In genomic region chr10:66953248-66953975, GRCm38 (mm10) we compare ENCODE assay signal across 11 mouse cellular contexts.
DNase-seq lines count a peak whose midpoint lies in the region; ATAC-seq and TF ChIP-seq lines count a peak whose summit lies in the region.
"Had no signal": no experiment of that assay in that cellular context is flagged by ENCODE, and none has a peak within 500 bp of the region (broad histone marks: within the 10 kb centered on the region; RNA-seq: fewer than 3 reads in every experiment).

No protein-coding gene starts in this region.

- WGBS in intestine, postnatal 0 days = 38% methylated on average over 10 of the region's 10 CpGs
- WGBS in intestine, embryonic 15.5 days = 46% methylated on average over 10 of the region's 10 CpGs
- 50% methylated on average over 10 of the region's 10 CpGs for WGBS in stomach, embryonic 16.5 days
- 45% methylated on average over 10 of the region's 10 CpGs for WGBS in stomach, postnatal 0 days

- no peak for ATAC-seq in intestine, postnatal 0 days
- ATAC-seq in intestine, embryonic 15.5 days = no peak
- ATAC-seq in stomach, embryonic 16.5 days (ENCODE audit: insufficient read depth, low FRiP score) = no peak
- no peak for ATAC-seq in stomach, postnatal 0 days (ENCODE audit: low FRiP score, low TSS enrichment)

- no peak overlapping the region for H3K9ac ChIP-seq in intestine, postnatal 0 days (ENCODE audit: low read depth, low read length)
- H3K9ac ChIP-seq in intestine, embryonic 15.5 days = no peak overlapping the region
- 0 out of 2 replicates have a peak overlapping the region, but pooled peaks have one; percentile 2 for H3K9ac ChIP-seq in stomach, embryonic 16.5 days (ENCODE audit: low read length)
- H3K9ac ChIP-seq in stomach, postnatal 0 days (ENCODE audit: low read length) = no peak overlapping the region
- H3K9ac ChIP-seq: neural tube, embryonic 12.5 days had no signal

- H3K4me3 ChIP-seq in intestine, postnatal 0 days (ENCODE audit: low read depth, low read length) = no peak overlapping the region
- no peak overlapping the region for H3K4me3 ChIP-seq in intestine, embryonic 15.5 days (replicated peaks)
- no peak overlapping the region for H3K4me3 ChIP-seq in stomach, embryonic 16.5 days (replicated peaks; ENCODE audit: low read length)
- no peak overlapping the region for H3K4me3 ChIP-seq in stomach, postnatal 0 days (ENCODE audit: low read depth, low read length)
- H3K4me3 ChIP-seq: neural tube, embryonic 12.5 days had no signal

- intact Hi-C loops in left cerebral cortex, postnatal 36 days (cut with DNase I) = no loop called here

- no peak for TF ChIP-seq EP300 in stomach, postnatal 0 days (optimal IDR thresholded peaks at IDR 0.05)

- H3K36me3 ChIP-seq in intestine, postnatal 0 days (ENCODE audit: control insufficient read depth, insufficient read depth) = no peaks in the 10 kb centered on the region
- H3K36me3 ChIP-seq in intestine, embryonic 15.5 days = no peaks in the 10 kb centered on the region
- no peaks in the 10 kb centered on the region for H3K36me3 ChIP-seq in stomach, embryonic 16.5 days (ENCODE audit: control insufficient read depth, insufficient read depth, low read length)
- H3K36me3 ChIP-seq in stomach, postnatal 0 days (ENCODE audit: control insufficient read depth, insufficient read depth, low read length) = no peaks in the 10 kb centered on the region
- H3K36me3 ChIP-seq: G1E; neural tube, embryonic 12.5 days had no signal

- H3K9me3 ChIP-seq in intestine, postnatal 0 days (ENCODE audit: control insufficient read depth) = no peaks in the 10 kb centered on the region
- H3K9me3 ChIP-seq in intestine, embryonic 15.5 days = no peaks in the 10 kb centered on the region
- no peaks in the 10 kb centered on the region for H3K9me3 ChIP-seq in stomach, embryonic 16.5 days (replicated peaks; ENCODE audit: control insufficient read depth, low read length)
- H3K9me3 ChIP-seq in stomach, postnatal 0 days (ENCODE audit: control insufficient read depth, low read length) = no peaks in the 10 kb centered on the region
- H3K9me3 ChIP-seq: G1E; neural tube, embryonic 12.5 days had no signal

- no peaks in the 10 kb centered on the region for H3K27me3 ChIP-seq in intestine, postnatal 0 days (replicated peaks; ENCODE audit: control insufficient read depth, insufficient read depth, low read length)
- no peaks in the 10 kb centered on the region for H3K27me3 ChIP-seq in intestine, embryonic 15.5 days (replicated peaks)
- H3K27me3 ChIP-seq in stomach, embryonic 16.5 days (ENCODE audit: control insufficient read depth, insufficient read depth, low read length) = no peaks in the 10 kb centered on the region
- no peaks in the 10 kb centered on the region for H3K27me3 ChIP-seq in stomach, postnatal 0 days (ENCODE audit: control insufficient read depth, insufficient read depth, low read length)
- H3K27me3 ChIP-seq: neural tube, embryonic 12.5 days had no signal

- no peak overlapping the region for H3K27ac ChIP-seq in intestine, postnatal 0 days (ENCODE audit: low read depth, low read length)
- no peak overlapping the region for H3K27ac ChIP-seq in intestine, embryonic 15.5 days
- no peak overlapping the region for H3K27ac ChIP-seq in stomach, embryonic 16.5 days (ENCODE audit: low read length)
- H3K27ac ChIP-seq in stomach, postnatal 0 days (replicated peaks) = no peak overlapping the region
- H3K27ac ChIP-seq: neural tube, embryonic 12.5 days had no signal

- H3K4me1 ChIP-seq in intestine, postnatal 0 days (replicated peaks; ENCODE audit: control insufficient read depth, insufficient read depth, low read length) = no peaks in the 10 kb centered on the region
- H3K4me1 ChIP-seq in intestine, embryonic 15.5 days (replicated peaks) = 0 out of 2 replicates have a peak, but pooled peaks cover 2% of the 10 kb centered on the region
- no peaks in the 10 kb centered on the region; the same call in 1 of the 2 replicates for H3K4me1 ChIP-seq in stomach, embryonic 16.5 days (ENCODE audit: control insufficient read depth, insufficient read depth, low read length)
- H3K4me1 ChIP-seq in stomach, postnatal 0 days (replicated peaks; ENCODE audit: control insufficient read depth, insufficient read depth) = 0 out of 2 replicates have a peak, but pooled peaks cover 2% of the 10 kb centered on the region

- TF ChIP-seq CTCF in intestine, postnatal 0 days (IDR thresholded peaks at IDR 0.05; ENCODE audit: low read depth) = no peak
- TF ChIP-seq CTCF in stomach, postnatal 0 days (IDR thresholded peaks at IDR 0.05; ENCODE audit: low read depth) = no peak

- H3K4me2 ChIP-seq in intestine, postnatal 0 days (replicated peaks; ENCODE audit: low read depth) = peak overlapping the region; percentile 28; the same call in 1 of the 2 replicates
- H3K4me2 ChIP-seq in intestine, embryonic 15.5 days (replicated peaks) = no peak overlapping the region
- peak overlapping the region; percentile 33; the same call in 1 of the 2 replicates for H3K4me2 ChIP-seq in stomach, embryonic 16.5 days (ENCODE audit: low read depth, low read length)
- H3K4me2 ChIP-seq in stomach, postnatal 0 days (replicated peaks; ENCODE audit: low read depth) = no peak overlapping the region
- H3K4me2 ChIP-seq: neural tube, embryonic 12.5 days had no signal

- no peak for DNase-seq in stomach, postnatal 0 days (ENCODE audit: low spot score)
- peak; percentile 93 for DNase-seq in induced T-regulatory cell, adult 2 months (ENCODE audit: low read depth)
- DNase-seq in gastrocnemius, adult 8-10 months (ENCODE audit: low spot score in 2 of 2) = no peak
- DNase-seq in kidney, postnatal 10 days = no peak
- DNase-seq in left cerebral cortex, postnatal 36 days (ENCODE audit: low spot score in 2 of 2) = no peak
- DNase-seq: embryo, embryonic 11 days had no signal

Comparison
In these comparisons a context has a peak if more than half of its experiments do, and no peak if none do; other contexts are left out.
1. H3K4me2 ChIP-seq: peak in intestine, postnatal 0 days (single experiment) and stomach, embryonic 16.5 days (single experiment); none in intestine, embryonic 15.5 days (single experiment) and stomach, postnatal 0 days (single experiment).